Mouse (Mus musculus) heart, embryonic 11.5 days (tissue): Measurements from ENCODE around the gene Chrm3. TPM values are rescaled to one million over a fixed set of nuclear protein-coding genes. Genes with fewer than 3 reads are reported as not detected.

Experiments used
- ATAC-seq: fragments of 200-750 bp; cut with Nextera tagmentation; replicated peaks from 2 replicates; pipeline ENCODE4 v1.8.0; 2017; ENCODE audit warnings: moderate library complexity; ENCODE audit not compliant: insufficient number of reproducible peaks, low FRiP score, low TSS enrichment
- H3K27ac ChIP-seq: fragments of 300-500 bp; sonication (generic); 2 replicates; pipeline ENCODE4 v1.5.1; 2014; ENCODE audit warnings: mild to moderate bottlenecking, low read depth, low read length
- H3K27me3 ChIP-seq: fragments of 300-500 bp; sonication (generic); 2 replicates; pipeline ENCODE4 v1.6.1; 2014; ENCODE audit warnings: mild to moderate bottlenecking, low read length, mixed read lengths; ENCODE audit not compliant: control insufficient read depth, insufficient read depth
- H3K36me3 ChIP-seq: fragments of 300-500 bp; sonication (generic); 2 replicates; pipeline ENCODE4 v1.6.1; 2014; ENCODE audit warnings: mild to moderate bottlenecking, low read length, moderate library complexity, mixed read lengths; ENCODE audit not compliant: control insufficient read depth, insufficient read depth
- H3K4me1 ChIP-seq: fragments of 300-500 bp; sonication (generic); 2 replicates; pipeline ENCODE4 v1.6.1; 2014; ENCODE audit warnings: low read length; ENCODE audit not compliant: control insufficient read depth, insufficient read depth
- H3K4me2 ChIP-seq: fragments of 300-500 bp; sonication (generic); 2 replicates; pipeline ENCODE4 v1.6.1; 2014; ENCODE audit warnings: mild to moderate bottlenecking, moderate library complexity
- H3K4me3 ChIP-seq: fragments of 300-500 bp; sonication (generic); 2 replicates; pipeline ENCODE4 v1.5.1; 2014; ENCODE audit warnings: low read depth, low read length
- H3K9ac ChIP-seq: fragments of 300-500 bp; sonication (generic); 2 replicates; pipeline ENCODE4 v1.6.1; 2014; ENCODE audit warnings: mild to moderate bottlenecking, low read depth, low read length, moderate library complexity
- H3K9me3 ChIP-seq: fragments of 300-500 bp; sonication (generic); replicated peaks from 2 replicates; pipeline ENCODE4 v1.6.1; 2016; ENCODE audit warnings: low read length; ENCODE audit not compliant: control insufficient read depth
- WGBS: fragments of 180-500 bp; shearing (Covaris S2); extraction: QIAGEN DNeasy Blood & Tissue Kit; methylation state at CpG from one replicate; pipeline ENCODE4 v1.1.7; 2014; ENCODE audit not compliant: insufficient replicate concordance; 5-methylcytosine and 5-hydroxymethylcytosine counted together
- polyA plus RNA-seq: library from polyadenylated mRNA; unstranded; fragments of >200 nt; fragmentation: Nextera tagmentation; extraction: Ambion mirVana; gene quantifications from 2 replicates; pipeline ENCODE4 v1.2.1, GENCODE M21; 2014

Chrm3 gene
- polyA plus RNA-seq, 1 experiment from 2014 or later: 0.19 TPM

GRCm38 (mm10) chr13:10344362-10344761 is 16.3 kb downstream of the Chrm3 start:
- no peaks in the 10 kb centered on the region for H3K27me3 ChIP-seq
- ATAC-seq: no peak
- no peaks in the 10 kb centered on the region for H3K4me1 ChIP-seq
- H3K9me3 ChIP-seq: no peaks in the 10 kb centered on the region
- no peak overlapping the region for H3K4me3 ChIP-seq
- no peak overlapping the region for H3K27ac ChIP-seq
- 47% methylated on average over 5 of the region's 5 CpGs for WGBS
- no peaks in the 10 kb centered on the region for H3K36me3 ChIP-seq
- H3K9ac ChIP-seq: no peak overlapping the region
- no peak overlapping the region for H3K4me2 ChIP-seq

- no peaks in the 10 kb centered on the region for H3K9me3 ChIP-seq
- no peak overlapping the region for H3K4me2 ChIP-seq
- no peak overlapping the region for H3K4me3 ChIP-seq
- no peak for ATAC-seq
- H3K27ac ChIP-seq: no peak overlapping the region
- H3K27me3 ChIP-seq: no peaks in the 10 kb centered on the region
- no peak overlapping the region for H3K9ac ChIP-seq
- H3K36me3 ChIP-seq: no peaks in the 10 kb centered on the region
- no peaks in the 10 kb centered on the region for H3K4me1 ChIP-seq
These were observed 25.1 kb downstream of the Chrm3 start for GRCm38 (mm10) chr13:10335558-10335957.

GRCm38 (mm10) chr13:10332762-10333161 is 27.9 kb downstream of the Chrm3 start:
- WGBS: 77% methylated on average over 4 of the region's 4 CpGs
- Histone ChIP-seq H3K27me3 (no peaks in the 10 kb centered on the region), H3K4me2 (no peak overlapping the region), H3K9me3 (no peaks in the 10 kb centered on the region), H3K36me3 (no peaks in the 10 kb centered on the region), H3K4me3 (no peak overlapping the region), H3K27ac (no peak overlapping the region), H3K4me1 (no peaks in the 10 kb centered on the region), H3K9ac (no peak overlapping the region)
- no peak for ATAC-seq

GRCm38 (mm10) chr13:10309811-10310210 is 50.8 kb downstream of the Chrm3 start:
- Histone ChIP-seq H3K4me3 (no peak overlapping the region), H3K4me1 (no peaks in the 10 kb centered on the region), H3K27me3 (no peaks in the 10 kb centered on the region), H3K9ac (no peak overlapping the region), H3K9me3 (no peaks in the 10 kb centered on the region), H3K27ac (no peak overlapping the region), H3K4me2 (no peak overlapping the region), H3K36me3 (no peaks in the 10 kb centered on the region)
- ATAC-seq: no peak

GRCm38 (mm10) chr13:10295160-10295559 is 65.5 kb downstream of the Chrm3 start:
- H3K9ac ChIP-seq: no peak overlapping the region
- H3K4me1 ChIP-seq: no peaks in the 10 kb centered on the region
- ATAC-seq: no peak
- H3K4me2 ChIP-seq: no peak overlapping the region
- H3K27ac ChIP-seq: no peak overlapping the region
- 63% methylated on average over 2 of the region's 2 CpGs for WGBS
- no peaks in the 10 kb centered on the region for H3K9me3 ChIP-seq
- H3K27me3 ChIP-seq: no peaks in the 10 kb centered on the region
- H3K36me3 ChIP-seq: no peaks in the 10 kb centered on the region
- no peak overlapping the region for H3K4me3 ChIP-seq

GRCm38 (mm10) chr13:10284331-10284730 is 76.3 kb downstream of the Chrm3 start:
- 70% methylated on average over 4 of the region's 4 CpGs for WGBS
- H3K9ac ChIP-seq: no peak overlapping the region
- H3K4me2 ChIP-seq: no peak overlapping the region
- no peak overlapping the region for H3K4me3 ChIP-seq
- no peaks in the 10 kb centered on the region for H3K27me3 ChIP-seq
- no peaks in the 10 kb centered on the region for H3K4me1 ChIP-seq
- H3K36me3 ChIP-seq: no peaks in the 10 kb centered on the region
- no peaks in the 10 kb centered on the region for H3K9me3 ChIP-seq
- no peak for ATAC-seq
- no peak overlapping the region for H3K27ac ChIP-seq

GRCm38 (mm10) chr13:10274907-10275306 is 85.7 kb downstream of the Chrm3 start:
- Histone ChIP-seq H3K9me3 (no peaks in the 10 kb centered on the region), H3K9ac (no peak overlapping the region), H3K4me2 (no peak overlapping the region), H3K27ac (no peak overlapping the region), H3K36me3 (no peaks in the 10 kb centered on the region), H3K27me3 (no peaks in the 10 kb centered on the region), H3K4me1 (no peaks in the 10 kb centered on the region), H3K4me3 (no peak overlapping the region)
- 71% methylated on average over 1 of the region's 1 CpGs for WGBS
- no peak for ATAC-seq

GRCm38 (mm10) chr13:10263784-10264183 is 96.9 kb downstream of the Chrm3 start:
- 77% methylated on average over 3 of the region's 3 CpGs for WGBS
- Histone ChIP-seq H3K4me2 (no peak overlapping the region), H3K9ac (no peak overlapping the region), H3K4me3 (no peak overlapping the region), H3K9me3 (no peaks in the 10 kb centered on the region), H3K27ac (no peak overlapping the region), H3K27me3 (no peaks in the 10 kb centered on the region), H3K4me1 (no peaks in the 10 kb centered on the region), H3K36me3 (no peaks in the 10 kb centered on the region)
- ATAC-seq: no peak

- Histone ChIP-seq H3K27ac (no peak overlapping the region), H3K9me3 (no peaks in the 10 kb centered on the region), H3K27me3 (no peaks in the 10 kb centered on the region), H3K36me3 (no peaks in the 10 kb centered on the region), H3K4me1 (no peaks in the 10 kb centered on the region), H3K4me3 (no peak overlapping the region), H3K4me2 (no peak overlapping the region), H3K9ac (no peak overlapping the region)
- no peak for ATAC-seq
These were observed 107.6 kb downstream of the Chrm3 start for GRCm38 (mm10) chr13:10253049-10253448.
